21 mouse cellular contexts compared by ENCODE assay signal in genomic region chr4:132620134-132620533, GRCm38 (mm10). TPM values are rescaled to one million over a fixed set of nuclear protein-coding genes. Genes with fewer than 3 reads are reported as not detected.
DNase-seq lines count a peak whose midpoint lies in the region; ATAC-seq and TF ChIP-seq lines count a peak whose summit lies in the region.
"Had no signal": no experiment of that assay in that cellular context is flagged by ENCODE, and none has a peak within 500 bp of the region (broad histone marks: within the 10 kb centered on the region; RNA-seq: fewer than 3 reads in every experiment).

No protein-coding gene starts in this region.

- ATAC-seq in liver, embryonic 12.5 days, result no peak
- ATAC-seq: intestine, embryonic 16.5 days had no signal

- no peak overlapping the region for H3K9ac ChIP-seq in liver, adult 2 months (ENCODE audit: low read depth, low read length)
- no peak overlapping the region for H3K9ac ChIP-seq in liver, embryonic 12.5 days
- H3K9ac ChIP-seq: embryonic facial prominence, embryonic 15.5 days; heart, embryonic 12.5 days; hindbrain, embryonic 14.5 days; neural tube, embryonic 13.5 days had no signal

- H3K27me3 ChIP-seq in liver, adult 2 months (ENCODE audit: control insufficient read depth, insufficient read depth, low read length), result no peaks in the 10 kb centered on the region
- H3K27me3 ChIP-seq in liver, embryonic 12.5 days (replicated peaks), result no peaks in the 10 kb centered on the region
- H3K27me3 ChIP-seq in embryonic facial prominence, embryonic 10.5 days (replicated peaks; ENCODE audit: low read depth, poor library complexity, severe bottlenecking), result no peaks in the 10 kb centered on the region
- H3K27me3 ChIP-seq: embryonic facial prominence, embryonic 15.5 days; heart, embryonic 12.5 days; megakaryocyte, embryonic 14.5 days; neural tube, embryonic 13.5 days had no signal

- H3K4me1 ChIP-seq in liver, adult 2 months (ENCODE audit: control insufficient read depth, insufficient read depth, low read length), result no peaks in the 10 kb centered on the region
- peaks cover 28% of the 10 kb centered on the region for H3K4me1 ChIP-seq in liver, embryonic 12.5 days
- H3K4me1 ChIP-seq in embryonic facial prominence, embryonic 10.5 days, result no peaks in the 10 kb centered on the region
- H3K4me1 ChIP-seq: embryonic facial prominence, embryonic 15.5 days; heart, embryonic 12.5 days; neural tube, embryonic 13.5 days had no signal

- TF ChIP-seq CTCF in liver, adult 2 months (IDR thresholded peaks at IDR 0.05; ENCODE audit: low read depth, low read length), result peak; percentile 28; the same call in 1 of the 2 replicates

- no peak for DNase-seq in liver, adult 2 months (ENCODE audit: extremely low read depth, low read depth, low spot score)
- peak; percentile 82 for DNase-seq in ES-CJ7 (ENCODE audit: low read depth, low spot score)
- DNase-seq in R1 (ENCODE audit: low read depth, low spot score), result peak; percentile 83
- no peak for DNase-seq in heart, adult 11 months
- no peak for DNase-seq in embryonic facial prominence, embryonic 10.5 days (ENCODE audit: low spot score)
- DNase-seq: adrenal gland, postnatal 25 days; cerebellum, adult 18-20 months; cerebellum, postnatal 25 days; embryo, embryonic 11 days; gastrocnemius, adult 2 months; heart, postnatal 14 days; layer of hippocampus, postnatal 36 days; midbrain, embryonic 14.5 days had no signal

- H3K4me3 ChIP-seq in liver, adult 2 months (ENCODE audit: insufficient read depth, low read depth, low read length), result no peak overlapping the region
- H3K4me3 ChIP-seq in liver, embryonic 12.5 days, result no peak overlapping the region
- no peak overlapping the region for H3K4me3 ChIP-seq in macrophage (ENCODE audit: inconsistent target)
- H3K4me3 ChIP-seq in embryonic facial prominence, embryonic 10.5 days, result no peak overlapping the region
- H3K4me3 ChIP-seq: embryonic facial prominence, embryonic 15.5 days; gastrocnemius, adult 2 months; heart, embryonic 12.5 days; megakaryocyte, embryonic 14.5 days; neural tube, embryonic 13.5 days had no signal

- H3K36me3 ChIP-seq in liver, adult 2 months (ENCODE audit: control insufficient read depth, insufficient read depth, low read length), result no peaks in the 10 kb centered on the region
- no peaks in the 10 kb centered on the region for H3K36me3 ChIP-seq in liver, embryonic 12.5 days
- H3K36me3 ChIP-seq in macrophage (ENCODE audit: inconsistent target), result no peaks in the 10 kb centered on the region
- H3K36me3 ChIP-seq in embryonic facial prominence, embryonic 10.5 days (replicated peaks), result no peaks in the 10 kb centered on the region
- H3K36me3 ChIP-seq: embryonic facial prominence, embryonic 15.5 days; heart, embryonic 12.5 days; neural tube, embryonic 13.5 days had no signal

- no peak overlapping the region for H3K4me2 ChIP-seq in liver, embryonic 12.5 days
- H3K4me2 ChIP-seq: embryonic facial prominence, embryonic 15.5 days; heart, embryonic 12.5 days; hindbrain, embryonic 14.5 days; neural tube, embryonic 13.5 days had no signal

- H3K9me3 ChIP-seq in liver, embryonic 12.5 days (replicated peaks), result peaks cover 5% of the 10 kb centered on the region
- 0 out of 2 replicates have a peak, but pooled peaks cover 6% of the 10 kb centered on the region for H3K9me3 ChIP-seq in embryonic facial prominence, embryonic 10.5 days
- H3K9me3 ChIP-seq: neural tube, embryonic 13.5 days had no signal

- no peak overlapping the region for H3K27ac ChIP-seq in liver, adult 2 months (replicated peaks; ENCODE audit: insufficient read depth, low read depth, low read length)
- no peak overlapping the region for H3K27ac ChIP-seq in liver, embryonic 12.5 days
- peak overlapping the region; percentile 96 for H3K27ac ChIP-seq in macrophage
- no peak overlapping the region for H3K27ac ChIP-seq in embryonic facial prominence, embryonic 10.5 days (replicated peaks)
- H3K27ac ChIP-seq: embryonic facial prominence, embryonic 15.5 days; hindbrain, embryonic 14.5 days; neural tube, embryonic 13.5 days had no signal

- WGBS in liver, adult 2 months, result 89% methylated on average over 4 of the region's 4 CpGs
- WGBS in liver, embryonic 12.5 days (ENCODE audit: insufficient replicate concordance), result 76% methylated on average over 4 of the region's 4 CpGs
- 98% methylated on average over 4 of the region's 4 CpGs for WGBS in macrophage (ENCODE audit: missing documents)
- 84% methylated on average over 4 of the region's 4 CpGs for whole genome bisulfite sequencing in embryonic facial prominence, embryonic 10.5 days

- TF ChIP-seq POLR2A in liver, adult 2 months (IDR thresholded peaks at IDR 0.05; ENCODE audit: extremely low read depth, insufficient read depth, low read length), result no peak

- no peaks in the 10 kb centered on the region for H3K79me2 ChIP-seq in liver, adult 2 months (ENCODE audit: control insufficient read depth, insufficient read depth, low read length)
- peaks cover 18% of the 10 kb centered on the region; the same call in 1 of the 2 replicates for H3K79me2 ChIP-seq in macrophage (ENCODE audit: inconsistent target)

RNA-seq across cellular contexts. Expression of gene Eya3, which starts 18.7 kb away (rescaled TPM):
- total RNA-seq in liver, adult 2 months (2014; rRNA removed), result 6.7 and 6.8 TPM in 2 replicates
- polyA plus RNA-seq in liver, adult 2 months (2012; rRNA removed), result 9.0 and 9.2 TPM in 2 replicates
- 21.1 and 25.6 TPM in 2 replicates for polyA plus RNA-seq in liver, embryonic 12.5 days (2016; fragmentation: Nextera tagmentation; extraction: Ambion mirVana)
- total RNA-seq in macrophage (2018; cell fraction: chromatin; rRNA removed), result 100 to 1,000 TPM in 5 of 26 experiments, 10 to 100 TPM in 21; 37.9 to 115 (median 78.3) TPM
- 10 to 100 TPM; 26.3 to 45.4 (median 36.3) TPM for total RNA-seq in macrophage (2018; cell fraction: cytosol; rRNA removed)
- total RNA-seq in macrophage (2018; cell fraction: nucleus; rRNA removed), result 10 to 100 TPM; 30.6 to 83.4 (median 48.7) TPM
- 29.7 to 70.2 TPM (median 32.1 TPM) in 3 replicates for polyA plus RNA-seq in macrophage (2018)
- polyA plus RNA-seq in embryonic facial prominence, embryonic 10.5 days (2016; fragmentation: Nextera tagmentation; extraction: Ambion mirVana), result 36.2 and 39.9 TPM in 2 replicates

RNA-seq across cellular contexts. Expression of gene Ptafr, which starts 56.3 kb away (rescaled TPM):
- total RNA-seq in liver, adult 2 months (2014; rRNA removed), result 1.0 and 1.3 TPM in 2 replicates
- polyA plus RNA-seq in liver, adult 2 months (2012; rRNA removed), result 0.73 and 1.0 TPM in 2 replicates
- polyA plus RNA-seq in liver, embryonic 12.5 days (2016; fragmentation: Nextera tagmentation; extraction: Ambion mirVana), result 0.77 and 0.94 TPM in 2 replicates
- total RNA-seq in macrophage (2018; cell fraction: chromatin; rRNA removed), result 100 to 1,000 TPM in 8 of 26 experiments, 10 to 100 TPM in 18; 34.4 to 232 (median 82.6) TPM
- total RNA-seq in macrophage (2018; cell fraction: cytosol; rRNA removed), result 100 to 1,000 TPM; 244 to 546 (median 327) TPM
- 100 to 1,000 TPM; 101 to 544 (median 322) TPM for total RNA-seq in macrophage (2018; cell fraction: nucleus; rRNA removed)
- 102 to 269 TPM (median 231 TPM) in 3 replicates for polyA plus RNA-seq in macrophage (2018)
- 0.28 and 0.44 TPM in 2 replicates for polyA plus RNA-seq in embryonic facial prominence, embryonic 10.5 days (2016; fragmentation: Nextera tagmentation; extraction: Ambion mirVana)

Comparison
In these comparisons a context has a peak if more than half of its experiments do, and no peak if none do; other contexts are left out.
1. DNase-seq: peak in ES-CJ7 (single experiment) and R1 (single experiment); none in liver, adult 2 months (single experiment), heart, adult 11 months (single experiment) and embryonic facial prominence, embryonic 10.5 days (single experiment).
2. RNA of gene Ptafr, which starts 56.3 kb away (polyA plus RNA-seq): 102 to 269 TPM in macrophage; 0.73 to 1.0 TPM in liver, adult 2 months, 0.77 to 0.94 TPM in liver, embryonic 12.5 days and 0.28 to 0.44 TPM in embryonic facial prominence, embryonic 10.5 days; every median in the first group is over 10 times any median in the second.